Mouse (Mus musculus) 3T3-L1 (cell line): ENCODE measurements around the gene Gng10.
A peak's percentile ranks its signal among the peaks of the same experiment; 100 is the strongest.

Source experiments
- DNase-seq: peaks from one replicate; pipeline ENCODE4 v3.0.0-alpha.2; 2015; ENCODE audit warnings: low read depth, low spot score

Gene Gng10

DNA sequence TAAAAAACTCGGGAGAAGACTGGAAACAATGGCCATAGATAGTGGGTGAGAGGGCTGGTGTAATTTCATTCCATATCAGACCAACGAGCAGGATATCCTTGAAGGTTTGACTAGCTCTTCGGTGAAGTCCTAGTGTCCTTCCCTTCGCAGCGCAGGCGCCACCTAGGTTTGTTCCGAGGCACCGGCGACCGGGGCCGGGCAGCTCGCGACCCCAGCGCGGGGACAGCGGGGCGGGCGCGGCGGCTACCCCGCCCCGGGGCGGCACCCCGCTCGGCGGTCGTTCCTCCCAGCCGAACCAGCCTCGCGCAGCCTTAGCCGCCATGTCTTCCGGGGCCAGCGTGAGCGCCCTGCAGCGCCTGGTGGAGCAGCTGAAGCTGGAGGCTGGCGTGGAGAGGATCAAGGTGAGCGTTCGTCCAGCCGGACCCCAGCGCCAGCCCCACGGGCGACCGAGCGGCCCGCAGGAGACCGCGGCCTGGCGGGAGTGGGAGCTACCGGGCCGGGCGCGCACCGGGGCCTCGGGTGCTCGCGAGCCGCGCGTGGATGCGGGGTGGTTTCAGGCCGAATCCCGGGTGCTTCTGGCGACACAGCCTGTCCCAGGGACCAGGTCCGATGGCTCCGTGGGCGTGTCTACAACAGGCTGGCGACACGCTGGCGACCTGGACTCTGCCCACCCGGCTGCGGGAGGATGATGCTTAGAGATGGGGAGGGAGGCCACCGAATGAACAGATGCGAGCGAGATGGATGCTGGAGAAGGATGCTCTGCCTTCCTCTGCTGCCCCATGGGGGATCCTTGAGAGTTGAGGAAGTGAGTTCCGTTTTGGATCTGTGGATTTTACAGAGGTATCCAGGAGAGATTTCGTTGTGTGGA, at the start of gene Gng10:
Gng10 (plus strand) TSS at position 171 of the 868 bp plus-strand sequence.
- peak; percentile 54 for DNase-seq

DNA sequence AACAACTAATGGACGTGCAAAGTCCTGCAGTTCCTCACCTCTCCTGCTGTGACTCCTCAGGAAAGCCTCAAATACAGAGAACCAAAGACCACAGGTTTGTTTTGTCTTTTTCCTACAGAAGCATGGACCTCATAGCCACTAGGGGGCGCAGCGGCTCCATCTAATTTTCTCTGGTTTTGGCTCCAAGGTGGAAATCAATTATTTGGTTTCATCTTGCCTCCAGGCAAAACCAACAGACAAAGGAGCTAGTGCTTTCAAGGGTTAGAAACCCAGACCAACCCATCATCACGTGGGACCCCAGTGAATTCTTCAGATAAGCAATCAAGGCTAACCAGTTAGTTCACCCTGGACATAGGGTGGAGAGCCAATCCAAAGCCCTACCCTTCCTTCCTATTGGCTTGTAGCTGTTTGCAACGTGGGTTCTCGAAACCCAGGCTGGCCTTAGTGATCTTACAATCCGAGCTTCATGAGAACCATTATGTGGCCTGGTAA, 49.7 kb upstream of the Gng10 start:
- peak; percentile 79 for DNase-seq

- peak; percentile 58 for DNase-seq
These were observed 48.2 kb upstream of the Gng10 start, which contains the start of gene Ptgr1 for GRCm38 (mm10) chr4:58986540-58987190. Gene Ptgr1, minus strand, starts transcription at chr4:58987119.

DNA sequence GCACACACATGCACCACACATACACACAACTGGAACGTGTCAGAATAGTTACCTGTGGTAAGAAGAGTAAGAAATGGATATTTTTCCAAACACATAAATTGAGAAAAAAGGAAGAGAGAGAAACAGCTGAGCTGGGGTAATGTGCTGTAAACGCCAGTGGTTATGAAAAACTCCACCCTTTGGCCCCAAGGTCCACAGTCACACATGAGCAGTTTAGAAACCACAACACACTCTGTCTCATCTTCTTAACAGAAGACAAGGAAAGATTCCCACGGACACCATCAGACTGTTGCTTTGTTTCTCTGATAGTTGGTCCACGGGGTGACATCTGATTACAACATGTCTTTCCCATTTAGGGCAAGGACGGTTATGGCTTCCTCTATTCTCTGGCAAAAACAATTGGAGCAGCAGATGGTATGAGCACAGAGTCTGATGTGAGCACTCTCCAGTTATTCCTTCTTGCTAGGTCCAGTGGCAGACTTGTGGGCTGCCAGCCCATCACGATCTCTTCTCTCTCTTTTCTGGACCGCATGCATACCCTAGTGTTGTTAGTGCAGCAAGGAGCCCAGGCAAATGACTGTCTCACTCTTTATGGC, 45.5 kb upstream of the Gng10 start:
- DNase-seq, result no peak

DNA sequence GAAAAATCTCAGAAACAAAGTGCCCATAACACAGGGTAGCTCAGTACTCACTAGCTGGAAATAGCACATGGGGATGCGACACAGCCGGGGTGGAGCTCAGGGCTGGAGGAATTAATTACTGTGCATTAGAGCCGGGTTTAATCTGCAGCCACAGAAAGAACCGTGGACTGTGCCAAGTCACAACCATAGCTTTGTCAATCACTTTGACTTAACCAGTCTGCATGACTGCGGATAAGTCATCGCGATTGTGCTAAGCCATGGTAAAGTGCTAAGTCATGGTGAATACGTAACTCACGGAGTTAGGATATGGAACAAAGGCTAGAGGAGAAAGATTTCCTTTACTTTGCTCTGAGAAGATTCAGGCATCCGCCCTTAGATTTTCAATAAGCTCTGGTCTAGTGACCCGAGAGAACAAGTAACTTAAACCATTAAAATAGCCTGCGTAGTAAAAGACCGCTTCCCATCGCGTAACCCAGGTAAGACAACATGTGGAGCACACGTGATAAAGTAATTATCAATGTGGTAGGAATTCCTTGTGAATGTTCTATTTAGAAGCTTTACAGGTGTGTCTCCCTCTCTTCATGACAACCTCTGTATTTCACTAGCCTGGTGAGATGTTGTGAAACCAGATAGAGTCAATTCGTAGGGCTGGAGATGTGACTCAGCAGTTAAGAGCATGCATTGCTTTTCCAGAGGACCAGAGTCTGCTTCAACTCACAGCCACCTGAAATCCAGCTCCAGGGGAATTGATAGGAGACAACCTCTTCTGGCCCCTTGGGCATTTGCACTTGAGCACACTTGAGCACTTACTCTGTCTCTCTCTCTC, 44.1 kb upstream of the Gng10 start:
- no peak for DNase-seq

DNA sequence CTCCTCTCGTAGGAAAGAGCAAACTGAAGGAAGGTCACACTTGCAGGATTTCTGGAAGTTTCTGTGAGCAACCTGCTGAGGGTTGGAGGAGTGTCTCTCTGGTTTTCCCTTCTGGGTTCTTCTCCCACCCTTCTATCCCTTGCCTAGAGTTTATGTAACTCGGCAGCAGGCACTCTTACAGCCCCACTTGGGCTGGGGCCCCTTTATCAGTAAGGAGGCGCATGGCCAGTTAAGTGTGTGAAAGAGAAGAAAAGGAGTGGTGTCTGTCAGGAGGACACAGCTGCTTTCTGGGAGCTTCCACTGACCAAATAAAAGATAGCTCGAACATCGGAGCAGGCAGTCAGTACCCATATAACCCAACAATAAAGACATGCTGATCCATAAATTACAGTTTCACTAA, 42.7 kb upstream of the Gng10 start:
- no peak for DNase-seq

GRCm38 (mm10) chr4:58994762-58995161, 40.1 kb upstream of the Gng10 start, which contains the start of gene Dnajc25:
Gene Dnajc25, plus strand, starts transcription at chr4:58995062.
- no peak for DNase-seq

GRCm38 (mm10) chr4:58995251-58995693, 39.6 kb upstream of the Gng10 start:
- DNase-seq, result no peak

DNA sequence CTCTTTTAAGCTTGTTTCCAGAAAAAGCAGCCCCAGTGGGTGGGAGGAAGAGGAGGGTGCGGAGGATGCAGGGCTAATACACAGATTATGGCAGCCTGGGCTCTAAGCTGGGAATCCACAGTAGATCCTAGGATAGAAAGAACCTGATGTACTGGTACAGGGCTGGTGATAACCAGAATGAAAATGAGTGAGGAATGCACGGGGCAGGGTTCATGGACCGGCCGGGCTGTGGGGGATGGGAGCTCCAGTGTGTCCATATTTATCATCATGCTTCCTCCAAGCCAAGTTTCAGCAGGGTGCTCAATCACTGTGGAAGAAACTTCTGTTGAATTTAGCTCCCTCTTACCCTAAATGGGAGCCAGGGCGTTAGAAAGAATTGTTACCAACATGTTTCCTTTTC, 37.8 kb upstream of the Gng10 start:
- no peak for DNase-seq

DNA sequence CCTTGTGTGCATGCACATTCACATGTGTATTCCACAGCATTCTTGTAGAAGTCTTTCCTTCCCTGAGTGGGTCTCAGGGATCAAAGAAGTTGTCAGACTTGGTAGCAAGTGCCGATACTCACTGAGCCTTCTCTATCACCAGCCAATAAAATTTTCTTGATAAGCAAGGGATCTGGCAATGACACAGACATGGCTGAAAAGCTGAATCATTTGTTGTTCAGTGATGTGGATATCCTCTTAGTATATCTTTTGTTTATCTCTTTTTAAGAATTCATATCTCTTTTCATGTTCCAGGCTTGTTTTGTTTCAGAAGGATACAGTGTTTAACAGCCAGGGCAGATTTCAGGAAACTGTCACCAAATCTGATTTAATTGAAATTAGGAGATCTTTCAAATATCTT, 36.2 kb upstream of the Gng10 start:
- no peak for DNase-seq

DNA sequence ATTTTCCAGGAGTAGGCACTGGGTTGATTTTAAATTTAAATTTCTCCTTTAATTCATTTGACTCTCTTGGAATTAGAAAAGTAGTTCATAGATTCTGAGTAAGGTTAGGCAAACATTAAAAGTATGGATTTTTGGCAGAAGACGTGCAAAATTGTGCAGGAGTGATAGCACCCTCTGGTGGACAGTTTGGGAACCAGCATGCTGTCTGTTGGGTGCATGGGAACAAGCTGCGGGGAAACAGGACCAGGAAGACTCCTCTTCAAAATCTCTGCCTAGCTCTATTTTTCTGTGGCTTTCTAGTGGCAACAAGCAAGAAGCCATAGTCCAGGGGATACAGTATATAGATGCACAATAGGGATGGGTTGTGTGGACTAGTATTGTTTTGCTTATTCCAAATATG, 35.2 kb upstream of the Gng10 start:
- peak; percentile 85 for DNase-seq

- peak; percentile 69 for DNase-seq
These were observed 34.3 kb upstream of the Gng10 start for GRCm38 (mm10) chr4:59000614-59001013.

- DNase-seq, result peak; percentile 84
These were observed 31.7 kb upstream of the Gng10 start, which contains the start of gene Gm20503 for GRCm38 (mm10) chr4:59002948-59003805. Gene Gm20503, plus strand, starts transcription at chr4:59003210.

DNA sequence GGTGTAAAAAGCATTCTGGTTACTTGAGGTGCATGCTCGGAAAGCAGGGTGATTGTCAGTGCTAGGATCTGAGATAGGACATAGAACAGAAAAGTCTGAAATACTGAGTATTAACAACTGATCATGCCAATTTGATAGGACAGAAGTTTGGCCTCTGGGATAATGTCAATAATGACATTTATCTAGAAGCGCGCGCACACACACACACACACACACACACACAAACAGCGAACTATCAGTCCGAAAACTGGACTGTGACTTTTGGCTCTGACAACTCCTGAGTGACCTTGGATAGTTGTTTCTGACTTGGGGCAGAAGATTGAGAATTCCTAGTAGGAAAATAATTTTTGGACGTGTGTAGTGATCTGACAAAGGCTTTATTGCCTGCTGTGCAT, 31.1 kb upstream of the Gng10 start:
- DNase-seq, result no peak

DNA sequence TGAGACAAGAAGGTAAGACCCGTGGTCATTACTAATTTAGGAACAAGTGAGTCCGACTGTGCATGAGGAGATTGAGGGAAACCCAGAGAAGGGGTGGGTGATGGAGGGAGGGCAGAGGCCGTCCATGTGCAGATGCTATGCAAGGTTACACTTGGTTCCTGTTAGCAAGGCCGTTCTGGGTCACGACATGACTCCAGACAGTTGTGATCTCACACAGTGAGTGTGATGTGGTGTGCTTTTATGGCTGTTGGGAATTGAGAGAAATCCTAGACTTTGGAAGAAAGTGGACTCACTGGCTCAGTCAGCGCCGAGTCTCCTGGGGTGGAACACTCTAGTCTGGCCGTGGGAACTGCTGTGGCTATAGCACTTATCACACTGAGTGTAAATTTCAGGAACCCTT, 28.7 kb upstream of the Gng10 start:
- DNase-seq, result no peak

DNA sequence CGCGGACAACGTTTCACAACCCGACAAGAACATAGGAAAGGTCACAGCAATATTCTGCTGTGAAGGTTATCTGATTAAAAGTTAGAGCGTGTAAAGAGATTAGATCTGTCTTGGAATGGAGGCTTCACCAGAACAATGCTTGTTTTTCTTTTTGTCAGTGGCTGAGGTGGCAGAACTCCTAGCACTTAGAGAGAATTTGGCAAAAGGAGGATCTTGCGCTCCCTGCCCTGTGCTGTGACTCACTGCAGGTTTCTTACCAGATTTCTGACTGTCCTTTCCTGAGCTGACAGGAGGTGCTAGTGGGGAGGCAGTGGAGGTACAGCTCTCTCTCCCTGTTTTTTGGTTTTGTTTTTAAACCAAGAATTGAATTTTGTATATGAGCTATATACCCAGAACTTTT, 27.9 kb upstream of the Gng10 start:
- DNase-seq, result peak; percentile 69

DNA sequence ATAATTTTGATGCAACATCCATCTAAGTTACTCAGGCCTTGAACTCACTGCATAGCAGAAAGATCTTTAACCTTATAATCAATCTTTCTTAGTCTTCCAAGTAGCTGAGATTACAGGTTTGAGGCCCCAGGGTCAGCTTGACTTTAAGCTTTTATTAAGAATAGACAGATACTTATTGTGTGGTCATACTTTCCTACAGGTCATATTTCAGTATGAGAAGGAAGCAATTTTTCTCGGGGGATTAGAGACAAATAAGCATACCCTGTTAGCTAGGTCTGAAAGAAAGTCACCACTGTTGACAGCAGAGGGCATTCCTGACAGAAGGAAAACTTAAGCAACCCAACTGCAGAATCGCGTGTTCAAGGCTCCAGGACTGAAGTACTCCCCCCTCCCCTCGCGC, 26.9 kb upstream of the Gng10 start:
- peak; percentile 40 for DNase-seq

DNA sequence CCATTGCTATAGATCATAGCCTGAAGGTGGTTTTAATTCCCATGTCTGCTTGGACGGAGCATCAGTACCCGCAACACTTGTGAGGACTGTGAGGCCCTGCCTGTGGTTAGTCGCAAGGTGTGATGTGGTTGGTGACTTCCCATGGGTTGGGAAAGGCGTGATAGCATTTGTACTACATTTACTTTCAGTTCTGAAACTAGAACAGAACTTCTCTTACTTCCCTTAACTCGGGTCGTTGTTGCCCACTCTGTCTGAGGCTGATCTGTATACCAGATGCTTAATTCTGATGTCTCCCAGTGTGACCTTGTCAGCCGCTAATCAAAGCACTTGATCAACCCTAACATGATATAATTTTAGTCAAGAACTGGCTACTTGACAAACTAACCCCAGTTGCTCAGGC, 25.7 kb upstream of the Gng10 start:
- DNase-seq, result no peak

GRCm38 (mm10) chr4:59009696-59010095, 25.2 kb upstream of the Gng10 start:
- no peak for DNase-seq

- no peak for DNase-seq
These were observed 23.4 kb upstream of the Gng10 start for GRCm38 (mm10) chr4:59011446-59011845.
